Mouse (Mus musculus) layer of hippocampus, adult 2 months (tissue): ENCODE measurements around the gene Sppl2a. TPM values are rescaled to one million over a fixed set of nuclear protein-coding genes. Genes with fewer than 3 reads are reported as not detected.
A peak's percentile ranks its signal among the peaks of the same experiment; 100 is the strongest.
"Not testable (repeated sequence)": the region's sequence is repeated elsewhere in the genome, so short reads cannot be mapped to it uniquely, and the experiment has no call there.

Source experiments
- DNase-seq, 2 experiments: peaks; one replicate each; pipeline ENCODE4 v3.0.0; 2022; ENCODE audit warnings: low spot score in 2 of 2
- H3K27ac ChIP-seq: fragments of 200-600 bp; 2 replicates; pipeline ENCODE4 v1.8.1; 2022
- H3K4me3 ChIP-seq: fragments of 200-600 bp; 2 replicates; pipeline ENCODE4 v1.8.1; 2022; ENCODE audit warnings: mild to moderate bottlenecking
- CTCF ChIP-seq: fragments of 200-600 bp; conservative IDR thresholded peaks from 2 replicates; pipeline ENCODE4 v1.8.1; 2022; ENCODE audit warnings: antibody characterized with exemption, mild to moderate bottlenecking, moderate library complexity
- total RNA-seq, 2 experiments: library from RNA; stranded (reverse); gene quantifications; 2 replicates each; pipeline ENCODE4 v1.2.3; 2021

Sppl2a gene
- total RNA-seq, 2 experiments from 2014 or later = 28.5 to 29.1 TPM

DNA sequence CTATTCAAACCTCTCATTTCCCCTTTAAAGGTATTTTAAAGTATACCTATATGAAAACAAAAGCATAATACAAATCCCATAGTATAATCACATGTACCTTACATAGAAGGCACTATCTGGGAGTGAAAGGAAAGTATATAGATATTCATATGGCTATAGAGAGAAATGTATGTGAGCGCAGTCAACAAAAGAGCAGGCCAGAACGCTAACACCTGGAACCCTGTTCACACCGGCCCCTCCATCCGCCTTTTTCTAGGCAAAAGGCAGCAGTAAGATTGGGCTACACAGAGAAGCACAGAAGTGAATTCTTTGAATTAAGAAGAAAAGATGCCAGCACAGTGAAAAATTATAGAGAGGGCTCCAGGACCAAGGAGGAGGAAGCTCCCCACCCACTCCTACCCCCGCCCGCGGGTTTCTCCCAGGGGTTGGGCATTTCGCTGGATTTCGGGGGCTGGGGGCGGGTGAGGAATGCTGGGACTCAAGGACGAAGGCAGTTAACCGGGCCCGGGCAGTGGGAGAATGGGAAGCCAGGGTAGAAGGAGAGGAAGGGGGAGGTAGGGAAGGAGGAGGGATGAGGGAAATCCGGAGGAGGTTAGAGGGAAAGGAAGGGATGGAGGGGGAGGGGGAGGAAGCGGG, 656 bp downstream of the Sppl2a start:
- DNase-seq = no peak
- no peak for TF ChIP-seq CTCF
- Histone ChIP-seq H3K4me3 (peak overlapping the region; percentile 89), H3K27ac (peak overlapping the region; percentile 99)

DNA sequence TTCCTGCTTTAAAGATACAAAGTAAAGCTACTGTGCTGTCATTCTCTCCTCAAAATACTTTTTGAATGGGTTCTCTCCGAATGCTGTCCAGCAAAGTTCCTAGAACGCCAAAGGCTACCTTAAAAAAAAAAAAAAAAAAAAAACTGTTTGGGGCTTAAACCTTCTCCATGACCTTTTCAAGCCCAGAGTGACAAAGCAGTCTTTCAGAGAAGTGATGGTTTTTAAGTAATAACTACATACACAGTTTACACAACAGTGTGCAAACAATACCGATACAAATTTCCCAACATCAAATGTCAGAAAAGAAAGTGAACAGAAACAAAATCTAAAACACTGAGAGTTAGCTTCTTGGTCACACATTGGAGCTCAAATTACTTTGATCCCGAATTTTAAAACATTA, 1.3 kb downstream of the Sppl2a start:
- no peak for TF ChIP-seq CTCF
- DNase-seq = no peak
- peak overlapping the region; percentile 99; the same call in 1 of the 2 replicates for H3K27ac ChIP-seq
- H3K4me3 ChIP-seq = peak overlapping the region; percentile 89

- H3K27ac ChIP-seq = no peak overlapping the region
- DNase-seq = no peak
- TF ChIP-seq CTCF = no peak
- H3K4me3 ChIP-seq = no peak overlapping the region
Measured at GRCm38 (mm10) chr2:126928681-126929080, 4.4 kb downstream of the Sppl2a start.

- no peak for DNase-seq
- no peak for TF ChIP-seq CTCF
- no peak overlapping the region for H3K27ac ChIP-seq
- no peak overlapping the region for H3K4me3 ChIP-seq
Measured at GRCm38 (mm10) chr2:126920358-126921060, 12.5 kb downstream of the Sppl2a start.

GRCm38 (mm10) chr2:126916236-126916635, 16.8 kb downstream of the Sppl2a start:
- Histone ChIP-seq H3K27ac (no peak overlapping the region), H3K4me3 (no peak overlapping the region)
- no peak for DNase-seq
- TF ChIP-seq CTCF = no peak

DNA sequence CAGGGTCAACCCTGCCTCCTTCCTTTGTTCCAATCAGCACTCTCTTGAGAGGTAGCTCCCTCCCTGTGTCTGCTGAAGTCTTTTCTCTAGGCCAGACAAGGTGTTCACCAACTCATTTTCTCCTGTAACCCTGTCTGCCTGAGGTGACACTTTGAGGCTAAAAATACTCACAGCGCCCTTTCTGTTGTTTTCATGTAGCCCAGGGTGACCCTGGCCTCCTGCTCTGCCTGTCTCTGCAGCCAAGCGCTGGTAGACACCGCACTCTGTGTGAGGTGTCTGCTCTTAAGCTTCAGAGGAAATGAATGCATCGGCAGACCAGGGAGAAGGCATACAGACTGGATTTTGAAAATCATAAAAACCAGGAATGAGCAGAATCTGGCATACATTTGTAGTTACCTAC, 18.9 kb downstream of the Sppl2a start:
- DNase-seq = no peak
- Histone ChIP-seq H3K4me3 (no peak overlapping the region), H3K27ac (no peak overlapping the region)
- TF ChIP-seq CTCF = no peak

GRCm38 (mm10) chr2:126904162-126904561, 28.9 kb downstream of the Sppl2a start:
- no peak for TF ChIP-seq CTCF
- Histone ChIP-seq H3K4me3 (no peak overlapping the region), H3K27ac (no peak overlapping the region)
- DNase-seq = no peak

GRCm38 (mm10) chr2:126897511-126897910, 35.5 kb downstream of the Sppl2a start:
- no peak overlapping the region for H3K27ac ChIP-seq
- no peak for TF ChIP-seq CTCF
- no peak overlapping the region for H3K4me3 ChIP-seq
- DNase-seq = no peak

DNA sequence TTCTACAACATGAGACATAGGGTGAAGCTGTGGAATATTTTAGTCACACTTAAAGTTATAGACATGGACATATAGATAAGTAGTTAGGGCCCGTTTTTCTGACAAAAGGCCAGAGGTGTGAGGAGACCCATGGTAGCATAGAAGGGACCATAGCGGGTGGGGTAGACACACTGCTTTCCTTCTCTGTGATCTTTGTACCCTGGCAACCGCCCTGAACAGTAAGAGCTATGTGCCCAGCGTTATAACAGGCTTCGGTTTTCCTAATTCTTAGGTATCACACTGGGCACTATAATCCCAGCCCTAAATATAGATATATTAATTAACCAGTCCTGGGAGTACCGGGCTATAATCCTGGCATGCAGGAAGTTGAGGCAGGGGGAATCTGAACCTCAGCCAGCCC, 36.1 kb downstream of the Sppl2a start:
- DNase-seq = no peak
- no peak overlapping the region for H3K4me3 ChIP-seq
- no peak overlapping the region for H3K27ac ChIP-seq
- TF ChIP-seq CTCF = no peak

- Histone ChIP-seq H3K4me3 (no peak overlapping the region), H3K27ac (no peak overlapping the region)
- no peak for DNase-seq
- no peak for TF ChIP-seq CTCF
Measured at GRCm38 (mm10) chr2:126894245-126894644, 38.8 kb downstream of the Sppl2a start.

- H3K27ac ChIP-seq = no peak overlapping the region
- TF ChIP-seq CTCF = no peak
- H3K4me3 ChIP-seq = no peak overlapping the region
- DNase-seq = no peak
Measured at GRCm38 (mm10) chr2:126892316-126892715, 40.7 kb downstream of the Sppl2a start.

DNA sequence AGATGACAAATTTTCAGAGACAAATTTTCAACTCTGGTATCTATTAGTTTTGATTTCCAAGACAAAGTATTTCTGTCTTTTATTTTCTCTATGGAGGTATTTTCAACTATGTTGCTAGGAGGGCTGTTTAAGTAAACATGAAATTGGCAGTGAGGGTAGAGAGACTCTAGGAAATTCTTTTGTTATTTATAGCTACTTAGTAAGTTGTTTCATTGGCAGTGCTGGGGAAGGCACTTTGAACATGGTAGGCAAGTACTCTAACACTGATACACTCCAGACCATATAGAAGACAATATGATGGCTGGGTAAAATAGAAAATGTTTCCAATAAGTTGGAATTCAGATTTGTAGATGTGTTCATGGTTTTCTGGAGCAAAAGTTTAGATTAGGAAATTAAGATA, 41.3 kb downstream of the Sppl2a start:
- DNase-seq = no peak
- no peak for TF ChIP-seq CTCF
- Histone ChIP-seq H3K27ac (no peak overlapping the region), H3K4me3 (no peak overlapping the region)

GRCm38 (mm10) chr2:126887141-126887540, 45.9 kb downstream of the Sppl2a start:
- H3K4me3 ChIP-seq = no peak overlapping the region
- no peak overlapping the region for H3K27ac ChIP-seq
- no peak for TF ChIP-seq CTCF
- DNase-seq = no peak

- no peak overlapping the region for H3K4me3 ChIP-seq
- TF ChIP-seq CTCF = no peak
- no peak overlapping the region for H3K27ac ChIP-seq
- DNase-seq = no peak
Measured at GRCm38 (mm10) chr2:126885871-126886270, 47.2 kb downstream of the Sppl2a start.

DNA sequence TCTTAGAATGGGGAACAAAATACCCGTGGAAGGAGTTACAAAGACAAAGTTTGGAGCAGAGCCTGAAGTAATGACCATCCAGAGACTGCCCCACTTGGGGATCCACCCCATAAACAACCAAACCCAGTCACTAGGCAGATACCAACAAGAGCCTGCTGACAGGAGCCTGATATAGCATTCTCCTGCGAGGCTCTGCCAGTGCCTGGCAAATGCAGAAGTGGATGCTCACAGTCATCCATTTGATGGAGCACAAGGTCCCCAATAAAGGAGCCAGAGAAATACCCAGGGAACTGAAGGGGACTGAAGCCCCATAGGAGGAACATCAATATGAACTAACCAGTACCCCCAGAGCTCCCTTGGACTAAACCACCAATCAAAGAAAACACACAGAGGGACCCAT, 50.3 kb downstream of the Sppl2a start:
- not testable (repeated sequence) for H3K4me3 ChIP-seq, H3K27ac ChIP-seq, DNase-seq
